Mouse (Mus musculus) lung, postnatal 36 days (tissue): ENCODE data around the gene Vps11.
"Not testable (repeated sequence)": the region's sequence is repeated elsewhere in the genome, so short reads cannot be mapped to it uniquely, and the experiment has no call there.

ENCODE experiments used
- DNase-seq: peaks from one replicate; pipeline ENCODE4 v3.0.0; 2022; ENCODE audit warnings: mixed read lengths

Vps11 gene

DNA sequence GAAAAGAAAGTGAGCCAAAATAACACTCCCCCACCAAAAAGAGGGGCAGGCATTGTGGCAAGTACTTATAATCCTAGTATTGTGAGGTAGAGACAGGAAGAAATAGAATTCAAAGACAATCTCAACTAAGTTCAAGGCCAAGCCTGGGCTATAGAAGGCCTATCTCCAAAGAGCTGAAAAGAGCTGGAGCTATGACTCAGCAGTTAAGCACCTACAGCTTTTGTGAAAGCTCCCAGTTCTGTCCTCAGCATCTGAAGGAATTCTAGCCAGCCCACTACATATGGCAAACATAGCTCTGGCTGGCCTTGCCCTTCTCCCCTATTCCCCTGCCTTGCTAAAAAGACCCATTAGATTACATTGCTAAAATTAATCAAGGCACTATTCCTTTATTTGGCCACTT is 11.9 kb upstream of the Vps11 start:
- no peak for DNase-seq

DNA sequence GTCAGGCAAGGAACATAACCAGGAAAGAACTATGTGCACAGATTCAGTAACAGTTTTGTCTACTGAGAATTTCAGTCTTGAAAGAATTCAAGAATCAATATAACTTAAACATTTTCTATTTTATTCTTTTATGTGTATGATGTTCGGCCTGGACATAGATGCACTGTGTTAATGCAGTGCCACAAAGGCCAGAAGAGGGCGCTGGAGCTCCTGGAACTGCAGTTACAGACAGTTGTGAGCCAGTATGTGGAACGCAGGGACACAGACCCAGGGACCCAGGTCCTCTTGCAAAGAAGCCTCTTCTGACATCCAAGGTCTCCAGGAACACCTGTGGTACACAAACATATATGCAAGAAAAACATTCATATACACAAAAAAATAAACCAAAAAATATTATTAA is 3.0 kb upstream of the Vps11 start:
- DNase-seq = peak; percentile 40

DNA sequence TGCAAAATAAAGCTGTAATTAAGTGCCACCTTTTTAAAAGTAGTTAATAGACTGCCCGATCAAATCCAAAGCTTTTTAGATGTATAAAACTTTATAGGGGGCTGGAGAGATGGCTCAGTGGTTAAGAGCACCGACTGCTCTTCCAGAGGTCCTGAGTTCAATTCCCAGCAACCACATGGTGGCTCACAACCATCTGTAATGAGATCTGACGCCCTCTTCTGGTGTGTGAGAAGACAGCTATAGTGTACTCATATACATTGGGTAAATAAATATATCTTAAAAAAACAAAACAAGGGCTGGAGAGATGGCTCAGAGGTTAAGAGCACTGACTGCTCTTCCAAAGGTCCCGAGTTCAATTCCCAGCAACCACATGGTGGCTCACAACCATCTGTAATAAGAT is 461 bp upstream of the Vps11 start:
- not testable (repeated sequence) for DNase-seq

DNA sequence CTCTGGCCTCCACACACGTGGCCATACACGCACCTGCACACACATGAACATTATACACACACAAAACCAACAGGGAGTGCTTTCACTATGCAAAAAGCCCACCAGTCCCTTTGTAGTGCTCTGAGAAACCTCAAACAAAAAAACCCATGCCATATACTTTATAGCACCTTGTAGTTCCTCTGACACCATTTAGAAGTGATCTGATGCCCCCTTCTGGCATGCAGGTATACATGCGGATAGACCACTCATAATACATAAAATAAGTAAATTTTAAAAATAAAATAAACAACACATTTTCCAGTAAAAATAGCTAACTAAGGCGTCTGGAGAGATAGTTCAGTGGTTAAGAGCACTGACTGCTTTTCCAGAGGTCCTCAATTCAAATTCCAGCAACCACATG is 4.3 kb downstream of the Vps11 start:
- peak; percentile 43 for DNase-seq

DNA sequence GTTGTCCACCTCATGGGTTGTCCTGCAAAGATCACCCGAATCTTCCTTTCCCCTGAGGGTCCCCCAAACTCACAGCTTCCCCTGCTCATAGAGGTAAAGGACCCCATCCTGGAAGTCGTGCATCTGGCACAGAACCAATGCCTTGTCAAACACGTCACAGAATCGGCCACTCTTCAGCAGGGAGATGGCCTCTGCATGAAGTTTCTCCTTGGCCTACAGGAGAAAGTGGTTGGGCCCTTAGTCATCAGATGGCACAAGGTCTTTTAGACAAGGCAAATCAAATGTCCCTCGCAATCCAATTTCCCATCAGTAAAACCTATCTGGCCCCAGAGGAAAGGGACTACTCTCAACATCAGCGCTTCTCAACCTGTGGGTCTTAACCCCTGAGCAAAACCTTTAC is 8.3 kb downstream of the Vps11 start:
- no peak for DNase-seq

DNA sequence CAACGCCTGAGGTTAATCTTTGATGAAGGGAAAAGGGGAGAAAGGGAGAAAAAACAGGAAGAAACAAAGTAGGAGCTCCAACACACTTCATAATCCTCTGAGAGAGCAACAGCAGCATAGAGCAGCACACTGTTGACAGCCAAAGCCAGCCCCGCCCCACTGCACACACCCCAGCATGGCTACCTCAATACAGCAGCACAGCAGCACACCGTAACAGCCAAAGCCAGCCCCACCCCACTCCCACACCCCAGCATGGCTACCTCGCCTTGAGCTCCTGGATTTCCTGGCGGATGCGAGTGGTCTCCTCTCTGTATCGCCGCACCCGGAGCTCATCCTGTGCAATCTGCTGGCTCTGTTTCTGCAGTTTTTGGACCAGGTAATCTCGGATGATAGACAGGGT is 9.1 kb downstream of the Vps11 start:
- DNase-seq = no peak

DNA sequence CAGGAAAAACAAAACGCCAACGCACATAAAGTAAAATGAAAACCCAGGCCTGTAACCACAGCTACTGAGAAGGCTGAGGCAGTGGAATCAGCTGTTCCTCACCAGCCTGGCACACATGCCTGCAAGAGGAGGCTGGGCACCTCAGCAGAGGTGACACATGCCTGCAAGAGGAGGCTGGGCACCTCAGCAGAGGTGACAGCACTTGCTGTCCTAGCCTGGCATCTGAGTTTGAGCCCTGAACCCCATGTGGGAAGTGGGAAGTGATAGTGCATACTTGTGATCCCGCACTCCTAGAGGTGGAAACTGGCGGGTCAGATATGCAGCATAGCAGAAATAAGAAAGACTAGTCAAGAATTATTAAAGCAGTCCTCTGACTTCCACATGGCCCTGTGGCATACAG is 10.1 kb downstream of the Vps11 start:
- no peak for DNase-seq

DNA sequence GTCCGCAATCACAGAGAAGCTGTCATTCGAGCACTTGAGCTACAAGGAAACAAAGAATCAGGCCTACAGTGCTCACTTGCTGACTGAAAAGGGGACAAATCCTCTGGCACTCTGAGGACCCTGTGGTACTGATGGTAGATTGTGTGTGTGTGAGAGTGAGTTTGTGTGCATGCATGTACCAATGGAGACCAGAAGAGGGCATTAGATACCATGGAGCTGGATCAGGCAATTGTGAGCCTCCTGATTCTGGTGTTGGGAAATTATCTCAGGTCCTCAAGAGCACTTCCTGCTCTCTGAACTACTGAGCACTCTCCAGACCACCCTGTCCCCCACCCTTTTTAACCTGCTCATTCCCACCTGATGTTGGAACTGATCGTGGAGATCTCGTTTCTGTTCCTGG is 12.9 kb downstream of the Vps11 start:
- DNase-seq = no peak

DNA sequence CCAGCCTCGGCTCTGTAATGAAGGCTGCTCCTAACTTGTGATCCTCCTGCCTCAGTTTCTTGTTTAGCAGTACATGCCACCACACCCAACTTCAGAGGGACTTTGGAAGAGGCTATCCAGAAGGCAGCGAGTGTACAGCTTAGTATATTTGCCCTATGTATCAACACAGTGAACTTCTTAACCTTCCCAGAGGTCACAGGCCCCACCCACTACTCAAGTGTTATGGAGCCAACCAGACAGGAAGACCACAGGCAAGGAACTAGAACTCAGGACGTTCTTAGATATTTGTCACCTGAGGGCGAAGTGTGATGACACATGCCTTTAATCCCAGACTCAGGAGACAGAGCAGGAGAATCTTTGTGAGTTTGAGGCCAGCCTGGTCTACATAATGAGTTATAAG is 13.8 kb downstream of the Vps11 start:
- DNase-seq = no peak

DNA sequence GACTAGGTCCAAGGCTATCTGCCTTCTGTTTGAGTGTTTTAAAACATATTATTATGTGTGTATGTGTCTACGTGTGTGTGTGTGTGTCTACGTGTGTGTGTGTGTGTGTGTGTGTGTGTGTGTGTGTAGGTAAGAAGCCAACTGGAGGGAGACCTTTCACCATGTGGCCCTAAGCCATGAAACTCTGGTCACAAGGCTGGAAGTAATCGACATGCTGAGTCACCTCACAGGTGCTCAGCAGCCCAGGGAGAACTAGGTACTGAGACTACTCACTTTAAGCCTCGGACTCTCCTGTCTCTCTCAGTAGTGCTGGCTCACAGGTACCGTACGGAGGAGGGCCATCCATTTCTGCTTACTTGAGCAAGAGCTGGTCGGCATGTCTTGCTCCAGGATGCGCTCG is 14.3 kb downstream of the Vps11 start:
- no peak for DNase-seq

DNA sequence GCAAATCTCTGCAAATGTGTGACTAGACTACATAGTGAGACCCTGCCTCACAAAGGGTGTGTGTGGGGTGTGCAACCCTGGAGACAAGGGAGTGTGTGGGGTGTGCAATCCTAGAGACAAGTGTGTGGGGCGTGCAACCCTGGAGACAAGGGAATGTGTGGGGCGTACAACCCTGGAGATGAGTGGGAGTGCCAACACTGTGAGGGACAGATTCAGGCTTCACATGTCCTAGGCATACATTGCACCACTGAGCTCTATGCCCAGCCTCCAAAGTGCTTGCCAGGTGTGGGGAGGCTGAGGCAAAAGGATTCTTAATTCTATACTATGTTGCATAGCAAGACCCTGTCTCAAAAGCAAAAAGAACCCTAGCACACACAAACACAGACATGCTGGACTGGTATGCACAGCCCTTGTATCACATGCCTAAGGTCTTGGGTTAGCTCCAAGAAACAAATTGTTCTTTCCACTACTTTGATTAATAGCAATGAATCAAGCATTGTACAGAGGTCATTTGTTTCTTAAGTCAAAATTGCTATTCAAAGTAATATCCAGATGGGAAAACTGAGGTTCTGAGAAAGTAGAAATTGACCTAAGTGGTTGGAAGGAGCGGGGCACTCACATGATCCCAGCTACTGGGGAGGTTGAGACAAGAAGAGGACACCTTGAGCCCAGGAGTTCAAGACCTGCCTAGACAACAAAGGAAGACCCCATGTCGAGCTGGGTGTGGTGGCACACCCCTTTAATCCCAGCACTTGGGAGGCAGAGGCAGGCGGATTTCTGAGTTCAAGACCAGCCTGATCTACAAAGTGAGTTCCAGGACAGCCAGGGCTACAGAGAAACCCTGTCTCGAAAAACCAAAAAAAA is 15.7 kb downstream of the Vps11 start:
- DNase-seq = no peak

DNA sequence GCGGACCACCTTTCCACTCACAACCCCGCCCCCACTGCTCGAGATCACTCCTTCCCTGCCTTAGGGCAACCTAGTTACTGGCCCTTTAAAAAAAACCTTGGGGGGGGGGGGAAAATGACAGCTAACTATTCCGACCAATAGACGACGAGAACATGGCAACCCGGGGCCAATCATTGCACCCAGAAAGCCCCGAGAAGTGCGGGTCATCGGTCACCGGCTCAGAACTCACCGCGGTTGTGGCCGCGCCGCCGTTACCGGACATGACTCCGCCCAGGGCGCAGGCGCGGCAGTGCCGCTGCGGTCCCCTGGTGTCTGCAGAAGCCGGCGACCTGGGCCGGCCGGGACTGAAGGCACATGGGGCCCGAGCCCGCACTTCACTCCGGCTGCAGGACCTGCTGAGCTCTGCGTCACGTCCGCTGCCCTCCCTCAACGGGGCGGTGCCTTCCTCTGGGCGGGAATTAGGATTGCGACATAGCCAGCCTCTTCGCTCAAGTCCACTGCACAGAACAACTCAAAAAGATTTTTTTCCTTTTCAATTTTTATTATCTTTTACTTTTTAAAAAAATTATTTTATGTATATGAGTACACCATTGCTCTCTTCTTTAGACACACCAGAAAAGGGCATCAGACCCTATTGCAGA is 17.6 kb downstream of the Vps11 start, which contains the start of gene Hmbs:
TSS of gene Hmbs (minus strand) at position 448 of the 641 bp plus-strand sequence.
- DNase-seq = peak; percentile 97

DNA sequence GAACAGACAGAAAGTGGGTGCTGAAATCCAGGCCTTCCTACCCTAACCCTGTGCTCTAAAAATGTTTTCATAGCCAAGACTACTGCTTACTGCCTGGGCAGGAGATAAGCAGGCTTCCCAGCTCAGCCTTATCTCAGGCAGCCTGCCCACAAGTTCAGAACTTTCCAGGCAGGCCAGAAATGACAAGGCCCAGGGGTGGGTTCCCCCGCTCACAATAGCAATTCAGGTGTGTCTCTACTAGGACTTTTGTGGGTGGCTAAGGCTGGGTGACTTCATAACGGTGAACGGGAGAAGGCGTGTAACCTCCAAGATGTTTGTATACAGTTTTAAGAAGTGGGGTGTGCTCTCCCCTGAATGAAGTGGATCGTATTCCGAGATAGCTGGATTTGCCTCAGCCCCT is 18.2 kb downstream of the Vps11 start:
- no peak for DNase-seq

DNA sequence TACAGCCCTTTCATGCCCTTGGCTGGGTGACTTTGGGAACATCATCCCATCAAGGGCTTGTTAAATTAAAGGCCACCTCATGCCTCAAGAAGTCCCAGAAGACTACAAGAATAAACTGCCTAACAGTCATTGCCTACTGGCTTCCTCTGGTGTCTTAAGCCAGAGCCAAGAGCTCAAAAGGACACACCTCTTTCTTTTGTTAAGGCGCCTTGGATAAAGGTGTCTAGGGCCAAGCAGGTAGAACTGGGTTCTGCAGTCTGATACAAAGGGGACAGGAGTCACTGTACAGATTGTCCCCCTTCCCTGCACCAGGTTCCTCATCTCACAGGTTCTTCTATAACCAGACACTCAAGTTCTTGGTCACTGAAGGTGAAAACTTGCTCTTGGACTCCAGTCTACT is 18.9 kb downstream of the Vps11 start:
- no peak for DNase-seq

DNA sequence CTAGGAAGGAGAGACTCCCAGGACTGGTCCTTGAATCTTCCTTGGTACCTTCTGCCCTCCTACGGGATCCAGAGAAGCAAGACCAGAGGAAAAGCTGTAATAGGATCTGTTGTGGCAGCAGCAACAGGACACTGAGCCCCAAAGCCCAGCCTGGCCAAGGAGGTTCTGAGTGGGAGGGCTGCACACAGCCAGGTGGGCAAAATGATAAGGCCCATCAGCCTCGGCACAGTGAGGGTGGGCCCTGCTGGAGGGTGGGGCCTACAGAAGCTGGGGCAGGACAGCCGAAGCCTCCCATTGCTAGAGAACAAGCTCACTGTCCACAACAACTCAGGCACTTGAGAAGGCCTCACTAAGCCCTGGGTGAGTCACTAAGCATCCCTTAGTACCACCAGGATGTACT is 19.3 kb downstream of the Vps11 start:
- DNase-seq = no peak

DNA sequence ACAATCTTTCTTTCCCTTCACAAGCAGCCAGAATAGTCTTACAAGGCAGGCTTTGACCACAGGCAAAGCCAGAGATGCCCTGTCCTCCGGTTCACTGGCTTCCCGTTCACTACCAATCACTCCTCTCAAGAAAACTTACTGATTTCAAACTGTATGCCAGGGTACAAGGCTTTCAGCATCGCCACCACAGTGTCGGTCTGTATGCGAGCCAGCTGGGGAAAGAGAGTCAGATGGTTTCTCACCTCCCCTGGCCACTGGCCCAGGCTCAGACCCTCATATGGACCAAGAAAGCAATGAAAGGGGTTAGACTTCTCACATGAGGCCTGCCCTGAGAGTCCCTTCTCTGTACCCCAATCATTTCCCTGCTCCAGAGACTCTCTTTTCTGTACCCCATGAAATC is 20.0 kb downstream of the Vps11 start:
- no peak for DNase-seq

DNA sequence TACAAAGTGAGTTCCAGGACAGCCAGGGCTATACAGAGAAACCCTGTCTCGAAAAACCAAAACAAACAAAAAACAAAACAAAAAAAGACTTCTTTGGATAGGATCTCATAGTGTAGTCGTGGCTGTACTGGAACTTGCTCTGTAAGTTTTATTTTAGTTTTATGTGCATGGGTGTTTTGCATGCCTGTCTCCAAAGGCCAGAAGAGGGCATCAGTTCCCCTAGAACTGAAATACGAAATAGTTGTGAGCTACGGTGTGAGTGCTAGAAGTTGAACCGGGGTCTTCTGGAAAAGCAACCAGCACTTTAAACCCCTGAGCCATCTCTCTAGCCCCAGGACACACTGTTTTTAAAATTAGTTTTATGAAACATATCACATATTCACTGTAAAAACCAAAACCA is 22.9 kb downstream of the Vps11 start:
- DNase-seq = no peak

DNA sequence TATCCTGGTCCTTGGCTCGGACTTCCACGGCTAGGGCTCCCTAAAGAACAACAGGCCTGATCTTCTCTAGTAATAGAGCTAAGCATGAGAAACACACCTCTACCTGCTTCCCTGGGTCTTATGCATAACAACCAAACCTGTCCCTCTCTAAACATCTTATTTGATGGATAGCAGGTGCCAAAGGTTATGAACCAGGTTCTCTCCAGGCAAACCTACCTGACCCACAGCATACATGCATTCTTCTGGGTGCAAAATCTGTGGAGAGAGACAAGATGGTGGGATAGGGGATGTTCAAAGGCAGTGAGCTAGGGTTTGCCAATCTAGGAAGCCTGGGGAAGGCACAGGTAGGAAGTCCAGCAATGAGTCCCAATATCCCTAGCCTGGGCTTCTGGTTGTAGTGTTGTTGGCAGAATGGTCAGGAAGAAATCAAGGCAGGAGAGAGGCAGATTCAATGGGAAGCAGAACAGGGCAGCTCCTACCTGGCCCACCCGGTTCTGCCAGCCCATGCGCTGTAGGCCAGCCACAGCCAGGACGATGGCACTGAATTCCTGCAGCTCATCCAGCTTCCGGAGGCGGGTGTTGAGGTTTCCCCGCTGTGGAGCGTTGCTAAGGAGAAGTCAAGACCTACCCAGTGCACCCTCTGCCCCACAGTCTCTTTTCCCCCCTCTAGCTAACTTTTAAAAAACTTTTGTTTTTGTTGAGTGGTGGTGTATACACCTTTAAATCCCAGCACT is 23.9 kb downstream of the Vps11 start:
- no peak for DNase-seq

DNA sequence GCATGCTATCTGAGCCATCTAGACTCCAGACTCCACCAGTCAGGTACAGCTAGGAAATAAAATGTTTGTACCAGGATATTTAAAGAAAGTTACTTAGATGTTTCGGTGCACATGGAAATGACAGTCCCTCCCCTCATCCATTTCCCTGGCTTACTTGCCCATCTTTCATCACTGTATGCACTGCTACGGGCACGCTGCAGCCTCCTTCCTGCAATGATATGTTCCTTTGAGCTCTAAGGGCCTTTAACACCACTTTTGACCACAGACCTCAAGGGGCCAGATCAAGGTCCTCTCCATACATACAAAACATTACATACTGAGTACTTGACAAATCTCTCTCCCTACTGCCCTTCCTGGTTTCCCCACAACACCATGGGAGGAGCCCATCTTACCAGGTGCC is 24.5 kb downstream of the Vps11 start:
- no peak for DNase-seq

DNA sequence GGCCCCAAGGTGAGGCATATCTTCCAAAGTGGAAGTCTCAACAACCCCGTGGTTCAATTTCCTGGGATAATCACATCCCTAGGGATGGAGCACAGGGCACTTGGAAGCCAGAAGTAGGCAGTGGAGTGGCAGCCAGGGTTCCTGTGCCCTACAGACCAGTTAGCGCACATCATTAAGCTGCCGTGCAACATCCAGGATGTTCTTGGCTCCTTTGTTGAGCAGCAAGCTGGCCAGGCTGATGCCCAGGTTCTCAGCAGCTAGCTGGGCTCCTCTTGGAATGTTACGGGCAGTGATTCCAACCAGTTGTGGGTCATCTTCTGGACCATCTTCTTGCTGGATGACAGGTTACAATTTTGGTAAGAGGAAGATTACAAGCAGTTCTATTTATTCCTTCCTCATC is 25.0 kb downstream of the Vps11 start:
- DNase-seq = not testable (repeated sequence)

DNA sequence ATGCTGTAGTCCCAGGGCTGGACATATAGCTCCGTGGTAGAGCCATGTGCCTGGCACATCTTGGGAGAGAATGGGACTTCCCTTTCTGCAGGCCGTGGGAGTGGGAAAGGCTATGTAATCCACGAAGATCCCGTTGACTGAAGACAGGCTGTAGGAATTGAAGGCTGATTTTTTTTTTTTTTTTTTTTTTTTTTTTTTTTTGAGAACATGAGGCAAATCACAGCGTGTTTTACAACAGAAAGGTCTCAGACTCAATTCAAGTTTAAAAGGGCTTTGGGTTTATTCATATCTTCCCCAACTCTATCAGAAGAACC is 25.4 kb downstream of the Vps11 start:
- no peak for DNase-seq

DNA sequence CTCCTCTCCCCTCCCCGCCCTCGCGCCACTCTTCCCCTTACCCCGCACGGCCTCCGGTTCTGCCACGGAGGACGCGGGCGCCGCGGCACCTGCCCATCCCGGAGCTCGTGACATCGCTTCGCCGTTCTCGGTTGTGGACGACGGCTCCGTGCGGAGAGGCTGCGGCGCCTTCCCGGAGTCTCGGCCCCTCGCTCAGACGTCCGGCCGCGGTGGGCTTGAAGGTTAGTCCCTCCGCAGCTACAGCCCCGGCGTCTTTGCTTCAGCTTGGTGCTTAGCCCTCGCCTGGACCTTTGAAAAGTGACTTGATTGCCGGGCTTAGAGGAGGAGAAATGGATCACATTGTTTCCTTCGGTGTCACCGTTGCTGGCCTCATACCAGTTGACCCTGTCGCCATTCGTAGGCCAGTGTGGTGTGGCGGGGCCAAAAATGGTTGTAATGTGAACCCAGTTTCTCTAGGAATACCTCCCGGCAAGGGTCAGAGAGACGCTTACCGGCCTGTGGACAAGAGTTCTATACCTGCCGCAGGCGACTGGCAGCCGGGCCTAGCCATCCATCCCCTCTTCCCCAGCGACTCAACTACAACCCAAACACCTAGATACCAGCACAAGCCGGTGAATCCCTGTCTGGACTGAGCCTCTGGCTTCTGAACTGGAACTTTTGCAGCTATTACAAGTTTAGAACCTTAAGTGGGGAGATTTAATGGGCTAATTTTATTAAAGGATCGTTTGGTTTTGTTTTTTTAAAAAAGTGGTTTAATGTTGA is 26.0 kb downstream of the Vps11 start:
- peak; percentile 27 for DNase-seq
